ENCODE assay signal across 8 mouse cellular contexts in the genomic region with DNA sequence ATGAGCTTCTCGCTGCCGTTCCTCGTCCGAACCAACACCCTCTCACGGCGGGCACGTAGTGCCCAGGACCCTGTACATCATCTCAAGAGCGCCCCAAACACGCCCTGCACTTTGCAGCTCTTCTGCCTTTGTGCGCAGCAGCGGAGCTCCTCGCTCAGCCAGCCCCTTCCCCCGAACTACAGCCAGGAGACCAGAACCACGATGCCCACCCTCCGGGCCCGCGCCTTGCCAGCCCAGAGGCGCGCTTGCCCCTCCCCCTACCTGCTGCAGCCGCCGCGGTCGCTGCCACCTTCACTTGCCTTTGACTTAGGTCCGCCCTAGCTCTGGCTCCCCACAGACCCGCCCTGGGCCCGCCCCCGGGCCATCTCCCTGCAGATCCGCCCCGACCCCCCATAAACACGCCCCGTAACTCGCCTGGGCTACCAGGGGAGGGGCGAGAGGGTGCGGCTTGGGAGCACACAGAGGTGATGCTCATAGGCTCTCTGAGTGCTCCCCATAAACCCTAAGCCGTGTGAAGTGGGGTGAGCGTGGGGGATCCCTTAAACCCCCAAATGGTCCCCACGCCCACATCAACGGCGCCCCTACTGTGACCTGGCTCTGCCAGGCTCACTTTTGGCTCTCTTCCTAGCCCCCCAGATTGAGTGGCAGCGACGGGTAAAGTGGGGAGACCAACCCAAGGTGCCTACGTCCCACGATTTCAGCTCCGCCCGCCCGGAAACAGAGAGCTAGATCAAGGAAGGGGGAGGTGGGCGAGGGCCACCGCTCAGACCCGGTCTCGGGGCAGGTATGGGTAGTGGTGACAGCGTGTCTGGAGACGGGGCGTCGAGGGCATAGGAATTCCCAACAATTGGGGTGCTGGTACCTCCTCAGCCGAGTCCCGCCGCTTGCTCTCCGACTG. TPM values are rescaled to one million over a fixed set of nuclear protein-coding genes. Genes with fewer than 3 reads are reported as not detected.
DNase-seq lines count a peak whose midpoint lies in the region; ATAC-seq lines count a peak whose summit lies in the region.

No protein-coding gene starts in this region.

- H3K36me3 ChIP-seq in hindbrain, embryonic 16.5 days (ENCODE audit: control insufficient read depth, insufficient read depth, low read length), result peaks cover 5% of the 10 kb centered on the region; the same call in 1 of the 2 replicates

- peak; percentile 91 for DNase-seq in R1 (ENCODE audit: low read depth, low spot score)
- peak; percentile 45 to 60 for DNase-seq in cerebellum, postnatal 4 days (ENCODE audit: low spot score in 2 of 2)
- peak; percentile 84 to 93 for DNase-seq in gastrocnemius, adult 8-10 months (ENCODE audit: low spot score in 2 of 2)
- peak; percentile 45 to 62 for DNase-seq in left cerebral cortex, adult 18-20 months (ENCODE audit: low spot score in 2 of 2)
- DNase-seq in lung, postnatal 25 days (ENCODE audit: low spot score), result peak; percentile 85
- peak; percentile 85 for DNase-seq in ovary, postnatal 36 days (ENCODE audit: low spot score)
- peak; percentile 95 for DNase-seq in thymus, postnatal 25 days

- no peaks in the 10 kb centered on the region for H3K27me3 ChIP-seq in hindbrain, embryonic 16.5 days (replicated peaks; ENCODE audit: control insufficient read depth, insufficient read depth, low read length)

- H3K4me2 ChIP-seq in hindbrain, embryonic 16.5 days (ENCODE audit: low read length), result peak overlapping the region; percentile 99

- peak overlapping the region; percentile 85 for H3K9ac ChIP-seq in hindbrain, embryonic 16.5 days (ENCODE audit: low read depth, low read length)

- peak; percentile 81 for ATAC-seq in hindbrain, embryonic 16.5 days

- H3K4me1 ChIP-seq in hindbrain, embryonic 16.5 days (ENCODE audit: control insufficient read depth, insufficient read depth, low read depth, low read length), result peaks cover 10% of the 10 kb centered on the region

- no peaks in the 10 kb centered on the region for H3K9me3 ChIP-seq in hindbrain, embryonic 16.5 days (ENCODE audit: control insufficient read depth, low read length)

- peak overlapping the region; percentile 71 for H3K4me3 ChIP-seq in hindbrain, embryonic 16.5 days (ENCODE audit: low read length)

- 1% methylated on average over 57 of the region's 58 CpGs for WGBS in hindbrain, embryonic 16.5 days

- H3K27ac ChIP-seq in hindbrain, embryonic 16.5 days (ENCODE audit: low read depth, low read length), result peak overlapping the region; percentile 86

RNA-seq across cellular contexts. Expression of gene Ndrg2, which starts 0.6 kb away (rescaled TPM):
- 1,000 to 10,000 TPM; 1,880 to 2,007 (median 1,939) TPM for total RNA-seq in gastrocnemius, adult 8-10 months (2022)
- polyA plus RNA-seq in hindbrain, embryonic 16.5 days (2015; fragmentation: Nextera tagmentation; extraction: Ambion mirVana), result 338 and 429 TPM in 2 replicates
- 100 to 1,000 TPM; 745 to 825 TPM for total RNA-seq in left cerebral cortex, adult 18-20 months (2021)

RNA-seq across cellular contexts. Expression of gene Tppp2, which starts 4.9 kb away (rescaled TPM):
- total RNA-seq in gastrocnemius, adult 8-10 months (2022), result 1 to 10 TPM in 3 of 4 experiments, under 1 TPM in 1; 0.92 to 1.7 (median 1.7) TPM
- polyA plus RNA-seq in hindbrain, embryonic 16.5 days (2015; fragmentation: Nextera tagmentation; extraction: Ambion mirVana), result not detected in 2 replicates
- not detected for total RNA-seq in left cerebral cortex, adult 18-20 months (2021)

RNA-seq across cellular contexts. Expression of gene Rnase13, which starts 9.3 kb away (rescaled TPM):
- total RNA-seq in gastrocnemius, adult 8-10 months (2022), result not detected
- polyA plus RNA-seq in hindbrain, embryonic 16.5 days (2015; fragmentation: Nextera tagmentation; extraction: Ambion mirVana), result not detected in 2 replicates
- not detected for total RNA-seq in left cerebral cortex, adult 18-20 months (2021)

RNA-seq across cellular contexts. Expression of gene Slc39a2, which starts 20.6 kb away (rescaled TPM):
- under 1 TPM; 0.11 to 0.48 (median 0.33) TPM for total RNA-seq in gastrocnemius, adult 8-10 months (2022)
- 1.5 and 1.9 TPM in 2 replicates for polyA plus RNA-seq in hindbrain, embryonic 16.5 days (2015; fragmentation: Nextera tagmentation; extraction: Ambion mirVana)
- 1 to 10 TPM; 6.8 to 7.0 TPM for total RNA-seq in left cerebral cortex, adult 18-20 months (2021)

RNA-seq across cellular contexts. Expression of gene Mettl17, which starts 28.7 kb away (rescaled TPM):
- 10 to 100 TPM in 3 of 4 experiments, 1 to 10 TPM in 1; 8.6 to 14.7 (median 12.3) TPM for total RNA-seq in gastrocnemius, adult 8-10 months (2022)
- polyA plus RNA-seq in hindbrain, embryonic 16.5 days (2015; fragmentation: Nextera tagmentation; extraction: Ambion mirVana), result 80.4 and 88.1 TPM in 2 replicates
- 10 to 100 TPM; 27.3 to 31.7 TPM for total RNA-seq in left cerebral cortex, adult 18-20 months (2021)

Comparison
In these comparisons a context has a peak if more than half of its experiments do, and no peak if none do; other contexts are left out.
1. Peak in every context shown above with its lines: DNase-seq, ATAC-seq, H3K4me3 ChIP-seq and H3K27ac ChIP-seq.